Mouse (Mus musculus): ENCODE results near the gene Comtd1.
A peak's percentile ranks its signal among the peaks of the same experiment; 100 is the strongest.

The Comtd1 gene

GRCm38 (mm10) chr14:21838336-21839017, 10.3 kb downstream of the Comtd1 start:
- no peak for DNase-seq (ENCODE audit: low spot score in 2 of 2)

DNA sequence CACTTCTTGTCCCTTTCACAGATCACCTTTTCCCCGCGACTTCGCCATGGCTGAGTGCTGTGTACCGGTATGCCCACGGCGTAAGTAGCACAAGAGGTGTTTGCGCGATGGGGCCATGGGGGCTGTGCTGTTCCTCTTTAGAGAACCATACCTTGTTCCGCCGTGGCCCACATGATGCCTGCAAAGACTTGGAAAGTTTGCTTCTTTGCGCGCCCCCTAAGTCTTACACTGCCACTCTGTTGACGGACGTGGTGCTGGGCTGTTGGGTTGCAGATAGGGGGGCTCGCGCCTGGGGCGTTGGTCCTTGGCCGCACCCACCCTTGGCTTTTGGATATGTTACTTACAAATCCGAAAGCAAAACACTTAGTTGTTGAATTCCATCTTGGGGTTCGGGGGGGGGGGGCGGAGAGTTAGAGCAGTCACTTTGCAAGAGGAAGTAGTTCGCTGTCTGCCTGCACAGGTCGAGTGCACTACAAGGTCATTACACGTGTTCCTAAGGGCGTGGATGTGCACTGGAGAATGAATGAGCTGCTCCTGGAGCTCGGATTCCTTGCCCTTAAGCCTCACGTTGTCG, 16.9 kb downstream of the Comtd1 start:
- no peak for DNase-seq (ENCODE audit: low spot score in 2 of 2)

DNA sequence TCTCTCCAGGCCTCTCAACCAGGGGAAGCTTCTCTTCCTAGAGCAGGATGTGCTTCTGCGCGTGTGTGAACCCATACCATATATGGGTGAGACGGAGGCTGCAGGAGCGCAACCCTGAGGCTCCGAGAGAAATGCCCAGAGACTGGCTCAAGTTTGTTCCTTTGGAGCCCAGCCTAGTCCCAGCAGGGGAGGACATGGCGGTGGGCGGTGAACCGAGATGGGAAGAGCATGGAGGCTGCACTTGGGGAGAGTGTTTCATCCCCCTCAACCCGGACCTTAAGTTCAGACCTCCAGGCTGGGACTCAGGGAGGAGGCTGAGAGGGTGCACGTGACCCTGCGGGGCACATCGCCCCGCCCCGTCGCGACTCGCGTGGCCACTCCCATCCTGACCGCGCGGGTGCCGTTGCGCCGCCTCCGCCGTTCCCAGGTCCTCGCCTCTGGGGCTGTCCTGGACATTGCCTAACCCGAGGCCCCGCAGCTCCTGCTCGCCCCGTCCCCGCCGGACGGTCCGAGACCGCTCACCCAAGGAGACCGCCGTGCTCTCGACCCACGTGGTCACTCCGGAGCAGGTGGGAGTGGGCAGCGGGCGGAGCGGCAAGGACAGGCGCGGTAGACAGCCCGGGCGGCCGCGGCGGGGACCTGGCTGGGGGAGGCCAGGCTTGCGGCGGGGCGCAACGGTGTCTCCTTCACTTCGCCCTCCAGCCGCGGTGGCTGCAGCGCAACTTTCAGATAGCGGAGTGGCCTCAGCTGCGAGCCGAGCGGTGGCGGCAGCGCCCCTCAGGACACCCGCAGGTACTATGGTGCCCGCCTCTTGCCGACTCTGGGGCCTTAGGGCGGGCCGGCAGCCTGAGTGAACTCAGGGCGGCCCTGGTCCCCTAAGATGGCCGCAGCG, 17.7 kb downstream of the Comtd1 start:
- DNase-seq (ENCODE audit: low spot score in 2 of 2) = peak; percentile 92 to 97

GRCm38 (mm10) chr14:21825786-21826491, 22.8 kb downstream of the Comtd1 start:
- DNase-seq (ENCODE audit: low spot score in 2 of 2) = no peak

- DNase-seq (ENCODE audit: low spot score in 2 of 2) = no peak
Measured at GRCm38 (mm10) chr14:21824938-21825337, 23.8 kb downstream of the Comtd1 start, which contains the start of gene Vdac2. Vdac2 (plus strand) TSS chr14:21825238.

GRCm38 (mm10) chr14:21823897-21824296, 24.9 kb downstream of the Comtd1 start:
- DNase-seq (ENCODE audit: low spot score in 2 of 2) = no peak

- peak; percentile 64 to 85 for DNase-seq (ENCODE audit: low spot score in 2 of 2)
Measured at GRCm38 (mm10) chr14:21822795-21823374, 25.9 kb downstream of the Comtd1 start.

- DNase-seq (ENCODE audit: low spot score in 2 of 2) = no peak
Measured at GRCm38 (mm10) chr14:21822307-21822706, 26.5 kb downstream of the Comtd1 start.

DNA sequence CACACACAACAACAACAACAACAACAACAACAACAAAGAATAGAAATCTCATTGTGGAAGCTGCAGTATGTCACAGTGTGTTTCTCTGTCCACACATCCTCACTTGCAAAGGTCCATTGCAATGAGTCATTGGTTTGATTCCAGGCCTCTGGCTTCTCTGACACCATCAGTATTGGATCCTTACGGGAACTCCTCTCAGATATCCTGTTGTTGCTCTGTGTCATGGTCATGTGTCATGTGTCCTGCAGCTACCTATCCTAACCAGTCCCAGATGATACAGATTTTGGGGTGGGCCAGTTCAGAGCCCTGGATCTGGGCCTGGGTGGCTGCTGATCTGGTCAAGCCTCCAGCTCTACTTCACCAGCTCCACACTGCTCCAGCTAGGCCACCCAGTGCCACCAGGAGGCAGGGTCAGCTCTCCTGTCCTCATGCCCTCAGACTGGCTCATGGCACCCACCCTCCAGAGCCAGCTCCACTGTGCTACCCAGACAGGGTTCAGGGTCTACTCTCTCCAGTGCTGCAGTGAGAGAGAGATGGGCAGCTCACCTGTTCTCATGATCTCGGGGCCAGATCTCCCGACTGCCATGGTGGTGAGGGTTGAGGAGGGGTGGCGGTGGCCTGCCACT, 27.8 kb downstream of the Comtd1 start:
- DNase-seq (ENCODE audit: low spot score in 2 of 2) = no peak

- DNase-seq (ENCODE audit: low spot score in 2 of 2) = no peak
Measured at GRCm38 (mm10) chr14:21817453-21817852, 31.3 kb downstream of the Comtd1 start.

DNA sequence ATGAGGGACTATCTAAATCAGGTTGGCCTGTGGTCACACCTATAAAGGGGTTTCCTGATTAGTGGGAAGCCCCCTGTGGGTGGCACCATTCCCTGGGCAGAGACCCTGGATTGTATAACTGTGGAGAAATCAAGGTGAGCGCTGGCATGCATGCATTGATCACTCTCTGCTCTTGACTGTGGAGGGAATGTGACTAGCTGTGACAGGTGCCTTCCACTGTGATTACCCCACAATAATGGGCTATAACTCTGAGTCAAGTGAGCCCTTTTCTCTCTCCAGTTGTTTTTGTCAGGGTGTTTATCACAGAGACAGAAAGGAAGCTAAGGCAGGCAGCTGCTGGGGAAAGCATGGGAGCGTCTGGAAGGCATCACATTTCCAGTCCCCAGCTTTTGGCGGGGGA, 32.5 kb downstream of the Comtd1 start:
- no peak for DNase-seq (ENCODE audit: low spot score in 2 of 2)

- DNase-seq (ENCODE audit: low spot score in 2 of 2) = no peak
Measured at GRCm38 (mm10) chr14:21814606-21815005, 34.2 kb downstream of the Comtd1 start.

- DNase-seq (ENCODE audit: low spot score in 2 of 2) = no peak
Measured at GRCm38 (mm10) chr14:21813847-21814246, 34.9 kb downstream of the Comtd1 start.

DNA sequence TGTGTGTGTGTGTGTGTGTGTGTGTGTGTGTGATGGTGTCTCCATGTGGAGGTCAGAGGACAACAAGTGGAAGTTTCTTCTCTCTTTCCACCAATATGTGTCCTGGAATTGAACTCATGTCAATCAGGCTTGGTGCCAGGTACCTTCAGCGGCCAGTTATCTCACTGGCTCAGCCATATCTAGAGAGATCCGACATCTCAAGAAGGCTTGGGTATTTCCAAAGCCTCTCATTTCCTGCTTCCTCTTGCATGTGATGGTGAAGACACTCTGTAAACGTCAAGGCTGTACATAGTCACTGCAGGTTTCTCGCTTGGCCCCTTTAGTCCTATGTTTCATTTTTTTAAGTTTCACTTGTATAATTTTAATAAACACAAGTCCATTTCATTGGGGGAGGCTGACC, 35.6 kb downstream of the Comtd1 start:
- DNase-seq (ENCODE audit: low spot score in 2 of 2) = no peak

DNA sequence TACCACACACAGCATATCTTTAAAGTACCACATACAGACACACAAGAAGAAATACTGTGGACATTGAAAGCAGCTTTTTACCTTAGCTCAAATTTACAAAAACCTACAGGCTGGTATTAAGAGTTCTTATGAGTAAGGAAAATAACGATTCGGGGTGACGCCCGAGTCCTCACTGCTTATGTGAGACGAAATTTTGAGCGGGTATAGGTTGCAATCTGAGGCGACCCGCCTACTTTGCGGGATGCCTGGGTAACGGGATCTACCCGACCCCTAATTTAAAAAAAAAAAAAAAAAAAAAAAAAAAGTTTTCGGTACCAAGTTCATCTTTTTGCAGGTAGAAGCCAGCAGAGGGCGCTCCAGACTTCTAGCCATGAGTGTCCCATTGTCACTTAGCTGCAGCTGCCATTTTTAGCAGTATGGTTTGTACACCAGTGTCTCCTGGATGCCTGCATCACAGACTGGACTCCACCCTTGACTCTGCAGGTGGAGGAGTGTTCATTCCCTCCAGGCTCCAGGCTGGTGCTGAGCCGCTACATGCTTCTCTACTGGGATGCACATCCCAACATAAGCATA, 36.1 kb downstream of the Comtd1 start:
- peak in 1 of 2 experiments; percentile 61 for DNase-seq (ENCODE audit: low spot score in 2 of 2)

- DNase-seq (ENCODE audit: low spot score in 2 of 2) = no peak
Measured at GRCm38 (mm10) chr14:21811744-21812393, 36.9 kb downstream of the Comtd1 start.

- DNase-seq (ENCODE audit: low spot score in 2 of 2) = no peak
Measured at GRCm38 (mm10) chr14:21811301-21811700, 37.5 kb downstream of the Comtd1 start.

GRCm38 (mm10) chr14:21809418-21809817, 39.4 kb downstream of the Comtd1 start:
- DNase-seq (ENCODE audit: low spot score in 2 of 2) = no peak

- no peak for DNase-seq (ENCODE audit: low spot score in 2 of 2)
Measured at GRCm38 (mm10) chr14:21808208-21808922, 40.4 kb downstream of the Comtd1 start.
